Comparison of ENCODE assay signal across 8 mouse cellular contexts in genomic region chr5:129018782-129019489, GRCm38 (mm10). TPM values are rescaled to one million over a fixed set of nuclear protein-coding genes. Genes with fewer than 3 reads are reported as not detected.
DNase-seq lines count a peak whose midpoint lies in the region; ATAC-seq and TF ChIP-seq lines count a peak whose summit lies in the region.

No protein-coding gene starts in this region.

- H3K9me3 ChIP-seq in ES-Bruce4 (replicated peaks; ENCODE audit: control insufficient read depth, insufficient read depth, low read length, poor library complexity, severe bottlenecking), result no peaks in the 10 kb centered on the region
- no peaks in the 10 kb centered on the region for H3K9me3 ChIP-seq in forebrain, embryonic 12.5 days
- H3K9me3 ChIP-seq in liver, embryonic 13.5 days (replicated peaks), result no peaks in the 10 kb centered on the region

- peak; percentile 27 for TF ChIP-seq POLR2A in ES-Bruce4 (IDR thresholded peaks at IDR 0.05; ENCODE audit: insufficient read depth, low read length)

- H3K27me3 ChIP-seq in ES-Bruce4 (ENCODE audit: control insufficient read depth, insufficient read depth, low read length, poor library complexity, severe bottlenecking), result no peaks in the 10 kb centered on the region
- no peaks in the 10 kb centered on the region for H3K27me3 ChIP-seq in forebrain, embryonic 12.5 days
- H3K27me3 ChIP-seq in liver, embryonic 13.5 days, result no peaks in the 10 kb centered on the region

- H3K4me2 ChIP-seq in forebrain, embryonic 12.5 days, result peak overlapping the region; percentile 57
- peak overlapping the region; percentile 89 for H3K4me2 ChIP-seq in liver, embryonic 13.5 days

- no peak for ATAC-seq in forebrain, embryonic 12.5 days (ENCODE audit: low FRiP score)
- ATAC-seq in liver, embryonic 13.5 days (ENCODE audit: low read depth), result peak; percentile 14

- 85% methylated on average over 13 of the region's 13 CpGs for WGBS in forebrain, embryonic 12.5 days
- 58% methylated on average over 13 of the region's 13 CpGs for WGBS in liver, embryonic 13.5 days (ENCODE audit: insufficient replicate concordance)

- peak overlapping the region; percentile 88 for H3K27ac ChIP-seq in gastrocnemius, adult 2 months
- peak overlapping the region; percentile 97 for H3K27ac ChIP-seq in ES-Bruce4 (ENCODE audit: insufficient read depth, low read length)
- H3K27ac ChIP-seq in forebrain, embryonic 12.5 days, result peak overlapping the region; percentile 99
- H3K27ac ChIP-seq in liver, embryonic 13.5 days, result peak overlapping the region; percentile 96

- H3K36me3 ChIP-seq in ES-Bruce4 (ENCODE audit: control insufficient read depth, insufficient read depth, low read length, poor library complexity, severe bottlenecking), result peaks cover 27% of the 10 kb centered on the region
- H3K36me3 ChIP-seq in forebrain, embryonic 12.5 days (replicated peaks), result peaks cover 19% of the 10 kb centered on the region
- peaks cover 31% of the 10 kb centered on the region for H3K36me3 ChIP-seq in liver, embryonic 13.5 days

- intact Hi-C loops in gastrocnemius, adult 2 months (cut with DNase I), result loop anchor here (10.0 kb wide), 1 partner anchor 1404 kb away; no protein-coding TSS in a partner anchor

- no peak for DNase-seq in gastrocnemius, adult 2 months
- DNase-seq in gastrocnemius, postnatal 25 days, result no peak
- no peak for DNase-seq in liver, embryonic 13.5 days
- no peak for DNase-seq in urinary bladder, adult 2 months (ENCODE audit: low spot score)
- no peak for DNase-seq in gastrocnemius, postnatal 10 days
- DNase-seq in lung, postnatal 36 days, result no peak

- peak overlapping the region; percentile 97 for H3K9ac ChIP-seq in ES-Bruce4 (ENCODE audit: low read depth, poor library complexity, severe bottlenecking)
- peak overlapping the region; percentile 91 for H3K9ac ChIP-seq in forebrain, embryonic 12.5 days
- H3K9ac ChIP-seq in liver, embryonic 13.5 days, result peak overlapping the region; percentile 98

- H3K4me1 ChIP-seq in ES-Bruce4 (ENCODE audit: control insufficient read depth, insufficient read depth, low read length), result no peaks in the 10 kb centered on the region
- H3K4me1 ChIP-seq in forebrain, embryonic 12.5 days, result peaks cover 16% of the 10 kb centered on the region
- H3K4me1 ChIP-seq in liver, embryonic 13.5 days (replicated peaks), result peaks cover 34% of the 10 kb centered on the region

- TF ChIP-seq EP300 in ES-Bruce4 (IDR thresholded peaks at IDR 0.05; ENCODE audit: insufficient read depth, low read depth, low read length), result no peak

- peak overlapping the region; percentile 89 for H3K4me3 ChIP-seq in gastrocnemius, adult 2 months
- H3K4me3 ChIP-seq in ES-Bruce4 (ENCODE audit: low read depth, low read length), result peak overlapping the region; percentile 89
- H3K4me3 ChIP-seq in forebrain, embryonic 12.5 days (replicated peaks), result peak overlapping the region; percentile 90
- peak overlapping the region; percentile 98 for H3K4me3 ChIP-seq in liver, embryonic 13.5 days (replicated peaks)

- TF ChIP-seq CTCF in gastrocnemius, adult 2 months (IDR thresholded peaks at IDR 0.05), result no peak
- TF ChIP-seq CTCF in ES-Bruce4 (IDR thresholded peaks at IDR 0.05; ENCODE audit: low read depth, low read length), result no peak

RNA-seq across cellular contexts. Expression of gene Ran, which starts 0.9 kb away (rescaled TPM):
- total RNA-seq in gastrocnemius, adult 2 months (2021), result 10 to 100 TPM; 78.9 to 94.0 TPM
- 10 to 100 TPM; 64.7 to 81.1 TPM for total RNA-seq in gastrocnemius, postnatal 25 days (2021)
- 669 and 685 TPM in 2 replicates for polyA plus RNA-seq in ES-Bruce4 (2011; ENCODE audit: insufficient read depth, insufficient read length, low read depth, missing spikeins)
- 821 and 873 TPM in 2 replicates for polyA plus RNA-seq in forebrain, embryonic 12.5 days (2016; fragmentation: Nextera tagmentation; extraction: Ambion mirVana)
- 634 and 723 TPM in 2 replicates for polyA plus RNA-seq in liver, embryonic 13.5 days (2015; fragmentation: Nextera tagmentation; extraction: Ambion mirVana)
- 85.8 and 88.0 TPM in 2 replicates for polyA plus RNA-seq in urinary bladder, adult 2 months (2012; rRNA removed)
- total RNA-seq in gastrocnemius, postnatal 10 days (2021), result 10 to 100 TPM; 88.5 to 91.3 TPM

RNA-seq across cellular contexts. Expression of gene Stx2, which starts 10.6 kb away (rescaled TPM):
- total RNA-seq in gastrocnemius, adult 2 months (2021), result 1 to 10 TPM; 6.3 to 7.8 TPM
- 1 to 10 TPM; 7.8 to 8.8 TPM for total RNA-seq in gastrocnemius, postnatal 25 days (2021)
- 19.8 and 25.9 TPM in 2 replicates for polyA plus RNA-seq in ES-Bruce4 (2011; ENCODE audit: insufficient read depth, insufficient read length, low read depth, missing spikeins)
- polyA plus RNA-seq in forebrain, embryonic 12.5 days (2016; fragmentation: Nextera tagmentation; extraction: Ambion mirVana), result 23.1 and 25.7 TPM in 2 replicates
- polyA plus RNA-seq in liver, embryonic 13.5 days (2015; fragmentation: Nextera tagmentation; extraction: Ambion mirVana), result 78.6 and 94.8 TPM in 2 replicates
- polyA plus RNA-seq in urinary bladder, adult 2 months (2012; rRNA removed), result 45.6 and 49.8 TPM in 2 replicates
- total RNA-seq in gastrocnemius, postnatal 10 days (2021), result 10 to 100 TPM; 11.5 to 15.3 TPM
